Mouse (Mus musculus) ES-E14 (cell line): ENCODE measurements around the gene Slc16a3. TPM values are rescaled to one million over a fixed set of nuclear protein-coding genes. Genes with fewer than 3 reads are reported as not detected.

Experiments
- DNase-seq: peaks from one replicate; pipeline ENCODE4 v3.0.0-alpha.2; 2013; ENCODE audit warnings: low read depth, low spot score
- H3K27ac ChIP-seq: 2 replicates; pipeline ENCODE4 v1.5.1; 2012; ENCODE audit warnings: low read depth, mild to moderate bottlenecking, low read length, moderate library complexity, mixed read lengths; ENCODE audit not compliant: poor library complexity, insufficient read depth, severe bottlenecking
- H3K36me3 ChIP-seq: 2 replicates; pipeline ENCODE4 v1.6.1; 2012; ENCODE audit warnings: mild to moderate bottlenecking, low read length, moderate library complexity, mixed read lengths; ENCODE audit not compliant: control insufficient read depth, poor library complexity, insufficient read depth, severe bottlenecking
- H3K4me1 ChIP-seq, 2 experiments: fragments of 150-350 bp in 1 of 2; sonication (generic) in 1 of 2; 2 replicates each; pipeline ENCODE4 v1.6.1; 2012; ENCODE audit warnings: low read length in 2 of 2, mild to moderate bottlenecking in 1 of 2, mixed read lengths in 1 of 2; ENCODE audit not compliant: control insufficient read depth in 2 of 2, insufficient read depth in 2 of 2, poor library complexity in 1 of 2
- H3K4me3 ChIP-seq, 2 experiments: fragments of 150-350 bp in 1 of 2; sonication (generic) in 1 of 2; 2 replicates each; pipeline ENCODE4 v1.5.1; 2012; ENCODE audit warnings: low read length in 2 of 2, low read depth in 1 of 2, mild to moderate bottlenecking in 1 of 2, mixed read lengths in 1 of 2; ENCODE audit not compliant: insufficient read depth in 1 of 2, poor library complexity in 1 of 2, severe bottlenecking in 1 of 2
- H3K9ac ChIP-seq: 2 replicates; pipeline ENCODE4 v1.6.1; 2012; ENCODE audit warnings: low read depth, mild to moderate bottlenecking, low read length, mixed read lengths; ENCODE audit not compliant: poor library complexity, insufficient read depth, severe bottlenecking
- H3K9me3 ChIP-seq: fragments of 150-350 bp; sonication (generic); 2 replicates; pipeline ENCODE4 v1.6.1; 2012; ENCODE audit warnings: low read depth, mild to moderate bottlenecking, low read length; ENCODE audit not compliant: control insufficient read depth, insufficient read depth
- CHD2 ChIP-seq: IDR thresholded peaks from 2 replicates; pipeline ENCODE4 v1.6.1; 2014; ENCODE audit warnings: mild to moderate bottlenecking, low read depth, low read length, inconsistent platforms
- HCFC1 ChIP-seq: IDR thresholded peaks from 2 replicates; pipeline ENCODE4 v1.6.1; 2012; ENCODE audit warnings: low read length, inconsistent platforms, borderline replicate concordance; ENCODE audit not compliant: insufficient read depth
- MAFK ChIP-seq: IDR thresholded peaks from 2 replicates; pipeline ENCODE4 v1.6.1; 2014; ENCODE audit warnings: mild to moderate bottlenecking, low read depth, low read length, inconsistent platforms; ENCODE audit not compliant: insufficient read depth
- ZC3H11A ChIP-seq: IDR thresholded peaks from 2 replicates; pipeline ENCODE4 v1.6.1; 2012; ENCODE audit warnings: low read depth, mild to moderate bottlenecking, inconsistent platforms, low read length, borderline replicate concordance
- ZNF384 ChIP-seq: IDR thresholded peaks from 2 replicates; pipeline ENCODE4 v1.6.1; 2012; ENCODE audit warnings: low read depth, low read length, inconsistent platforms
- in situ Hi-C, 2 experiments: fragments of 600-800 bp; cut with MboI; formaldehyde crosslinking; loops; one replicate each; pipeline ENCODE4 v1.15.1; 2025; ENCODE audit warnings: low sequenced_read_pairs in 2 of 2, inconsistent platforms in 1 of 2; ENCODE audit not compliant: unreplicated experiment in 2 of 2
- total RNA-seq: library from RNA; depleted of rRNA; stranded (reverse); fragments of 300-350 nt; gene quantifications from 2 replicates; pipeline ENCODE4 v1.2.3, GENCODE M21; 2012

Gene Slc16a3
- total RNA-seq, 1 experiment = 261 TPM

DNA sequence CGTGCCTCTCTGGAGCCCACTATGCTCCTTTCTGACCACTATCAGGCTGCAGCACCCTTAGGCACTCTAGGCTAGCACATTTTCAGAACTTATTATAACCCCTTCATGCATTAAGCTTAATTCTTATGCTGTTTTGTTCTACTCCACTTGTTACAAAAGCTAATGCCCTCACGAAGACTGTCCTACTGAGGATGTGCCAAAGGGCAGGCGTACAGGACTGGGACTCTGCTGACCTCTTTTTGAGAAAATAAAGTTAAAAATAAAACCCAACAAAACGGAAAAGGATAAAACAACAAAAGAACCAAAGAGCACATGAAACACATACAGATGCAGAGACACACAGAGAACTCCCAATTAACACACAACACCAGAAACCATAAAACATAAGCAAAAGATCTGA is 33.4 kb downstream of the Slc16a3 start:
- H3K9me3 ChIP-seq = no peaks in the 10 kb centered on the region
- no peaks in the 10 kb centered on the region for H3K4me1 ChIP-seq
- no peak for TF ChIP-seq HCFC1
- no peak for DNase-seq
- H3K36me3 ChIP-seq = peaks cover 43% of the 10 kb centered on the region
- H3K4me3 ChIP-seq = no peak overlapping the region
- no peak overlapping the region for H3K27ac ChIP-seq
- in situ Hi-C loops = no loop called here
- no peak overlapping the region for H3K9ac ChIP-seq

DNA sequence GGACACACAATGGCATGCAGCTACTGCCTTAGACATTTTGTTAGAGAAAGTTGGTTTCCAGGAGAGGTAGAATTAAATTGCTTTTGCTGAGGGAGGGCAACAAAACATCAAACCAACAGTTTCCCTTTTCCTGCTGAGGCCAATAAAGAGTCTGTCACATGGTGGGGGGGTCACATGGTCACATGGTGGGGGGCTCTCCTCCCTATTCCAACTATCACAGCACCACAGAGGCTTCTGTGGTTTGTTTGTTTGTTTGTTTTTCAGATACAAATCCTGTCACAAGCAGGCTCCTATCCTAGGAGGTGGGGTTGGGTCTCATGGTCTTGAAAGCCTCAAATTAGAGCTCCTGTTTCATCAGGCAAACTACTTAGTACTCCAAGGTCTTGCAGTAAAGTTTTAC is 34.2 kb downstream of the Slc16a3 start:
- in situ Hi-C loops = no loop called here
- H3K4me1 ChIP-seq = no peaks in the 10 kb centered on the region
- peaks cover 36% of the 10 kb centered on the region for H3K36me3 ChIP-seq
- no peaks in the 10 kb centered on the region for H3K9me3 ChIP-seq
- no peak overlapping the region for H3K9ac ChIP-seq
- no peak overlapping the region for H3K4me3 ChIP-seq
- no peak for DNase-seq
- H3K27ac ChIP-seq = no peak overlapping the region
- TF ChIP-seq ZC3H11A (no peak), ZNF384 (no peak), MAFK (no peak), CHD2 (no peak)

DNA sequence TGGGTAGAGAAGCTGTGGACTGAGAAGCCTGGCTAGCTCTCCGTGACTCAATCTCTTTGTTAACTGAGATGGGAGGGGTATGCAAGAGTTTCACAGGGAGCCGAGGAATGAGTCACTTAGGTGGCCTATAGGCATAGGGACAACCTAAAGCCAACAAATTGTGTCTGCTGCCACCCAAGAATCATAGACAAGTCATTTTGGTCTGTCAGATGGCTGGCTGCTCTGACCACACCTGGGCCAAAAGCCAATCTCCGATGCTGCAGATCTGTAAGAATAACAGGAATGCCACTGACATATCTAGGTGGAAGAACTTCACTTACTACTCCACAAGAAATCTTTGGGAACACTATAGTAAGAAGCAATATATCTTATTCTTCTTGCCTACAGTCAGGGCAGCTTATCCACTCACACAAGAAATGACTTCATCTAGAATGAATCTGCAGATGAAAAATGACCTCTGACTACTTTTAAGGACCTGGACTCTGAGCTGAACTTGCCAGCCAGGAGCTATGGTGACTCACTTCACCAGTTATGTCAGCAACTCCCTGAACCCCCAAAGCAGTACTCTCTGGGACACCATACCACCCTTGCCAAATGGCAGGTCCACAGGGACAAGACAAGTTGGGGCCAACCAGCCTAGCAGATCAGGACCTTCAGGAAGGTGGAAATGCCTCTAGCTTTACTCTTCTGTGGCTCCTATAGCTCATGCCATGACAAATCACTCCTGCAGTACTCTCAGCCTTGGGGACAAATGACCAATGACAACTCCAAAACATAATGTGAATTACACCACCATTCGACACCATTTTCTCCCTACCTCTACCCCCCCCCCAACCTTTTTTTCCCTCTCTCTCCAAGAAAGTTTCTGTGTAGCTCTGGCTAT is 36.4 kb downstream of the Slc16a3 start:
- no peak overlapping the region for H3K4me3 ChIP-seq
- peaks cover 30% of the 10 kb centered on the region for H3K36me3 ChIP-seq
- H3K27ac ChIP-seq = no peak overlapping the region
- in situ Hi-C loops = no loop called here
- TF ChIP-seq ZNF384 (no peak), MAFK (no peak), ZC3H11A (no peak), CHD2 (no peak), HCFC1 (no peak)
- no peak for DNase-seq
- H3K4me1 ChIP-seq = peaks cover 0 to 6% of the 10 kb centered on the region in 2 experiments; a peak in 1 of 4 replicates
- no peak overlapping the region for H3K9ac ChIP-seq
- H3K9me3 ChIP-seq = no peaks in the 10 kb centered on the region

DNA sequence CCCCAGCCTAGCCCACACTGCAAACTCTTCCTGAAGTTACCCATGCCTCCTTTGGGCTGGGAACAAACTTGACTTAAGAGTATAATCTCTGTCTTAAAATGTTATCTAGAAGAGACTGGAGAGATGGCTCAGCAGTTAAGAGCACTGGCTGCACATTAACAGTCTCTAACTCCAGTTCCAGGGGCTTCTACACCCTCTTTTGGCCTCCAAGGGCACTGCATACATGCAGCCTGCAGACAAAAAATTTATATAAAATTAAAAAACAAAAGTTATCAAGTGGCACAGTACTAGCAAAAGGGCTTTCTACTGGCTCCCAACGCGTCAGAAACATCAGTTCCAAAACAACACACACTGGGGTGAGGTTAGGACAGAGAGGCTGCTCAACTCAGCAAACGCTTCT is 39.3 kb downstream of the Slc16a3 start:
- no peaks in the 10 kb centered on the region for H3K9me3 ChIP-seq
- in situ Hi-C loops = no loop called here
- DNase-seq = no peak
- no peak overlapping the region for H3K4me3 ChIP-seq
- no peak overlapping the region for H3K9ac ChIP-seq
- no peak overlapping the region for H3K27ac ChIP-seq
- peaks cover 0 to 9% of the 10 kb centered on the region in 2 experiments; a peak in 1 of 4 replicates for H3K4me1 ChIP-seq
- H3K36me3 ChIP-seq = peaks cover 16% of the 10 kb centered on the region
- TF ChIP-seq MAFK (no peak), ZC3H11A (no peak), HCFC1 (no peak), CHD2 (no peak), ZNF384 (no peak)

DNA sequence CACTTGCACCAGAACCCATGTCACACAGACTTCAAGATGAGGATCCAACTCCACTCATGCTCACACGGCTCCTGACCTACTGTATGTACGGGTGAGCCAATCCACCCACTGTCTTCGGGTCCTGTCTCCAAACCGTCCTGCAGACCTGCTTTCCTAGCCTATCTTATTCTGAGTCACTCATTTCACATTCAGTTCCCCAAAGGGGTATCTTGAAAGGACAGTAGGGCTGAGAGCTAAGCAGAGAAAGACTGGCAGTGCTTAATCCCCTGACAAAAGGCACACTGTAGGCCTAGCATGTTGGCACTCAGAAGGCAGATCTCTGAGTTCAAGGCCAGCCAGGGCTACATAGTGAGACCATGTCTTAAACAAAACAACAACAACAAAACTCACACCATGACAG is 40.1 kb downstream of the Slc16a3 start:
- no peak for DNase-seq
- Histone ChIP-seq H3K4me1 (peaks cover 0 to 9% of the 10 kb centered on the region in 2 experiments; a peak in 1 of 4 replicates), H3K27ac (no peak overlapping the region), H3K9me3 (no peaks in the 10 kb centered on the region), H3K9ac (no peak overlapping the region), H3K4me3 (no peak overlapping the region), H3K36me3 (peaks cover 13% of the 10 kb centered on the region; the same call in 1 of the 2 replicates)
- TF ChIP-seq MAFK (no peak), HCFC1 (no peak), CHD2 (no peak)
- in situ Hi-C loops = no loop called here
